Mouse (Mus musculus) layer of hippocampus, postnatal 36 days (tissue): ENCODE data around the gene Pdcd7. TPM values are rescaled to one million over a fixed set of nuclear protein-coding genes. Genes with fewer than 3 reads are reported as not detected.

Experiments used
- DNase-seq, 2 experiments: peaks; one replicate each; pipeline ENCODE4 v3.0.0; 2022
- total RNA-seq, 2 experiments: library from RNA; stranded (reverse); gene quantifications; 2 replicates each; pipeline ENCODE4 v1.2.3; 2021

Pdcd7 gene
- total RNA-seq, 2 experiments from 2014 or later = 29.1 to 30.9 TPM

DNA sequence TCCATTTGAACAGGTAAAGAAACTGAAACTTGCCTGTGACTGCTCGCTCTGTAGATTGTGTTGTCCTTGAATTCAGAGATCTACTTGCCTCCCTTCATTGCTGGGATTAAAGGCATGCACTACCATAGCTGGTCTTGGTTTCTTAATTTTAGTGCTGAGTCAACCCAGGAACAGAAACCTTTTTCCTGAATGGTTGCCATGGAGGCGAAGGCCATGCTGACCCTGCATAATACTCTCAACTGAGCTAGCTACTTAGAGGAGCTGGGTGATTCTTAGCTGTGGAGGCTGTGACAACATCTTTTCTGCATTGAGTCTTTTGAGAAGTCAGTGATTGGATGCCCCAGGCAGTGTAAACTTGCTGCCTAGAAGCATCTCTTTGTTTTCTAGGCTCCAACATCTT lies 11.1 kb downstream of the Pdcd7 start:
- no peak for DNase-seq

- DNase-seq = no peak
These were observed 13.1 kb downstream of the Pdcd7 start for GRCm38 (mm10) chr9:65358956-65359480.

GRCm38 (mm10) chr9:65360641-65361448 lies 14.9 kb downstream of the Pdcd7 start, which contains the start of gene Ubap1l:
Ubap1l (plus strand) TSS chr9:65361041.
- no peak for DNase-seq

DNA sequence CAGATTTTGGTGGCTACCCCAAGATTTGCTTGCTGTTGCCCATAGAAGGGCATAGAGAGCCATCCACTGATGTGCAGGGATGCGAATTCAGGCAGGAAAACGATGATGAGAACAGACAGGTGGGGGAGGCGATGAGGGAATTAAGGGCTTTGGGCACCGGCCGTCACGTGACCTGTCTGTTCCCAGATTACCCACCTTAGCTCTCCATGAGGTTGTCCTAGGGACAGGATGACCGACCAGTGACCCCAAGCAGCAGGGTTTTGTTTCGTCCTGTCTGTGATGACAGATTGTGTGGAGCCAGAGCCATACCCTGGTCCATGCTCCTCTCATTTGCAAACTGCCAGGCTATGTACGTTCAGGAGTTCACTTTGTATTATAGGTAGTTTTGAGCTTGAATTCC lies 17.8 kb downstream of the Pdcd7 start:
- no peak for DNase-seq

DNA sequence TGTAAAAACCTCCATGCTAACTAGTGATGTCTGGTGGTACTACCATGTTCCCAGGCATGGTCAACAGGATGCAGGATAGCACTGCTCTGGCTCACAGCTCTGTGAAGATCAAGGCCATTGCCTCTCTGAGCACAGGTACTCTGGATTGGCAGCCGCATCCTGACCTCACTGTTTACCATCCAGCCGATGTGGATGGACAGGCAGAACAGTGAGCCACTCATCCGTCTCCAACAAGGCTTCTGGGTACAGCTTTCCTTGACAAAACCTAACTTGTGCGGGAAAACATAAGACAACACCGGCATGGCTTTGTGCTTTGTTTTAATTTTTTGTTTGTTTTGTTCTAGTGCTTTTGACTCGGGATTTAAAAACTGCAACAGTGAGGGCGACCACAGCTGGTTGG lies 19.8 kb downstream of the Pdcd7 start:
- no peak for DNase-seq

- DNase-seq = no peak
These were observed 25.9 kb downstream of the Pdcd7 start for GRCm38 (mm10) chr9:65371756-65372155.

- DNase-seq = no peak
These were observed 26.5 kb downstream of the Pdcd7 start for GRCm38 (mm10) chr9:65372449-65372848.

DNA sequence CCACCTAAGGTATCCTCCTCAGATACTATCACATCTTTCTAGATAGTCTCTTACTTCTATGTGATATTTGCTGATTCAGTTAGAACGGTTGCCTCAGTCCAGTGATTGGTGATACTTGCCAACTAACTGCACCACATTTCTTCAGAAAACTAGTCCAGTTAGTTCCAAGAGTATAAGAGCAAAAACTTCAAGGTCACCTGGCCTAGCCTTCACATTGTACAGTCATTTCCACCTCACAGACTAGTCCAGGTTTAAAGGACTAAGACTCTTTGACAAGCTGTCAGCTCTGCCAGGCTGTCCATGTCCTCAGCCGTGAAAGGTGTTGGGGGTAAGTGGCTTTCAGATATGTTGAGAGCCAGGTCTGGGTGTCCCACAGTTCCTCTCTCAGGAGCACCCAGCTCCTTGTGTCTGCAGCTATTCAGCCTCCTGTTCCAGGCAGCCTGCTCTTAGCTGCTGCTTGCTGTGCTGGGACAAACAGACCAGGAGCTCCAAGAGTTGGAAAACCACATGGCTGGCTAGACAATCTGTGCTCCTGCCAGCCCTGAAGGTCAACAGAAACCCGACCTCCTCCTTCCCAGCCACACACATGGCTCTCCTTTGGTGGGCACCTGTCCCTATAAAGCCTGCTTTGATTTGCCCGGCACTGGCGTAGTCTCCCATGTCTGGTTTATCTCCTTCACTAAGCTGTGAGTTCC lies 28.7 kb downstream of the Pdcd7 start:
- no peak for DNase-seq

GRCm38 (mm10) chr9:65375163-65375934 lies 29.4 kb downstream of the Pdcd7 start:
- peak; percentile 54 to 70 for DNase-seq

DNA sequence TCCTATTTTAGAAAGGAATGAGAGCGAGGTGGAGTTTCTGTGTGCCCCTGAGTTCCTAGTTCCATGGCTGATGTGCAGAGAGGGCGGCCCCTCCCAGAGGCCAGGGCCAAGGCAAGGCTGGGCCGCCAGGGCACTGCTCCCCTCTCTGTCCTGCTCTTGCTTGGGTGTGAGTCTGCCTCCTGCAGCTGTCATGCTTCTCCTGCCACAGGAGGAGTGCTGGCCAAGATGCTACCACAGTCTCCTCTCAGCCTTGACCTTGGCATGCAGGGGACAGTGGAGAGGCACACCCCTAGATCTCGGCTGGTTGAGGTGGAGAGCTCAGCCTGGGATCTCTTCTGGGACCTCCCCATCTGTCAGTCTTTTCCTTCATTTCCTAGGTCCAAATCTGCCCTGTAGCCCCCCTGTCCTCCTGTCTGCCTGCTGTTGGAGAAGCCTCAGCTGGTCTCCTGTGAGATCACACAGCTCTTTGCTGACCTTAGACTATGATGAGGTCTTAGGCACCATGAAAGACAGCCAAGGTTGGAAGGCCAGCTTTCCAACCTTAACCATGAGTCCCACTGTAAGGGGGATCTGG lies 35.2 kb downstream of the Pdcd7 start:
- no peak for DNase-seq

GRCm38 (mm10) chr9:65382031-65382750 lies 36.3 kb downstream of the Pdcd7 start:
- no peak for DNase-seq

DNA sequence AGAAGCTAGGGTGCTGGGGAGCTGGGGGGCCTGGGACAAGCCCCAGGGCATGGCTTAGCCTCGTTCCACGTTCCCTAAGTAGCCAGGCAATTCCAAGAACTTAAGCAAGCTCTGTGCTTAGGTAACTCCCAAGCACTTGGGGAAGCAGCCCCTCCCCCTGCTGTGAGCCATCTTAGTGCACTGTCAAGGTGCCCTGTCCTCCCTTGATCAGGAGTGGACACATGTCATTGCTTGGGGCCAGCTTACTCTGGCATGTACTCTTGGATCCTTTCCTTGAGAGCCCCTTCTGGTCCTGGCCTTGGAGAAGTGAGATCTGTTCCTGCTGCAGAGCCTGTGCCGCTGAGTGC lies 36.8 kb downstream of the Pdcd7 start:
- DNase-seq = no peak

DNA sequence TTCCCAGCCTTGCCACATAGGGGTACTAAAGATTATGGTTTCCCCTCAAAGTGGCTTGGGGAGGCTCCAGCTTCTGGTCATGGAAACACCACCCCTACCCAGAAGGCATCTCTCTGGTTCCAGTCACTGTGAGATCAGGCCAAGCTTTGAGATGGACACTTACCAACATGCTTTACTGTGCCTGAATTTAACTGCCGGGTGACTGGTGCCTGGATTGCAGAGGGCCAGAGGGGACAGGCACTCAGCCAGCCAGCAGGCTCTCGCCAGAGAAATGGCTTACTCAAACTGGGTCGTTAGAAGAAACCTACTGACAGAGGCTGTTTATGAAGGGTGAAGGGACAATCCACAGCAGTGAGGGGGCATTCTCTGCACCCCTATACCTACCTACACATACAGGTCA lies 38.4 kb downstream of the Pdcd7 start:
- no peak for DNase-seq

DNA sequence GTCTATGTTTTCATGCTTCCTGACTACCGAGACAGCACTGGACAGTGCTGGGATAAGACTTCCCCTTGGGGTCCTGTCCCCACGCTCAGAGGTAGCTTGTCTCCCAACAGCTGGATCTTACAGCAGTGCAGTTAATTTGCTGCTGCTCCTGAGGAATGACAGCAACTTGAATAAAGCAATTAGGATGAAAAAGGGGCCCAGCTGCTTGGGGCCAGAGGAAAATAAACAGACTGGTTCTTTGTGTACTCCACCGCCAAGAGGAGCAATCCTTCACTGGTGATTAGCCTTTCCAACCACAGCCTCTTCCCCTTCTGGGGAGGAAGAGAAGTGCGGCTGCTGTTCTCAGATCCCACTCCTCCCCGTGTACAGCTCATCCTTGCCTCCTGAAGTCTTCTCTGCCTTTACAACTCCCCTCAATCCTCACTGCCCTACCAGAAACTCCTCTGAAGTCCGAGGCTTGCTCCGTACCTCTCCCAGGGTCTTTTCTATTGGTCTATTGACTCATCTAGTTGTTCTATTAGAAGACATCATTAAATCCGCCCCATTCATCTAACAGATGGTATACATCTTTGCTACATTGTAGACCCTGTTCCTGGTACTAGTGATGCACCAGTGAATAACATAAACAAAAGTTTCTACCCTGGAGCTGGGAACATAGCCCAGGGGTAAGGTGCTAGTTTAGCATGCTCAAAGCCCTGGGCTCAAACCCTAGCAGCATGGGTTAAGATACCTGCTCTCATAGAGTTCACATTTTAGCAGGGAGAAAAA lies 40.7 kb downstream of the Pdcd7 start:
- no peak for DNase-seq

DNA sequence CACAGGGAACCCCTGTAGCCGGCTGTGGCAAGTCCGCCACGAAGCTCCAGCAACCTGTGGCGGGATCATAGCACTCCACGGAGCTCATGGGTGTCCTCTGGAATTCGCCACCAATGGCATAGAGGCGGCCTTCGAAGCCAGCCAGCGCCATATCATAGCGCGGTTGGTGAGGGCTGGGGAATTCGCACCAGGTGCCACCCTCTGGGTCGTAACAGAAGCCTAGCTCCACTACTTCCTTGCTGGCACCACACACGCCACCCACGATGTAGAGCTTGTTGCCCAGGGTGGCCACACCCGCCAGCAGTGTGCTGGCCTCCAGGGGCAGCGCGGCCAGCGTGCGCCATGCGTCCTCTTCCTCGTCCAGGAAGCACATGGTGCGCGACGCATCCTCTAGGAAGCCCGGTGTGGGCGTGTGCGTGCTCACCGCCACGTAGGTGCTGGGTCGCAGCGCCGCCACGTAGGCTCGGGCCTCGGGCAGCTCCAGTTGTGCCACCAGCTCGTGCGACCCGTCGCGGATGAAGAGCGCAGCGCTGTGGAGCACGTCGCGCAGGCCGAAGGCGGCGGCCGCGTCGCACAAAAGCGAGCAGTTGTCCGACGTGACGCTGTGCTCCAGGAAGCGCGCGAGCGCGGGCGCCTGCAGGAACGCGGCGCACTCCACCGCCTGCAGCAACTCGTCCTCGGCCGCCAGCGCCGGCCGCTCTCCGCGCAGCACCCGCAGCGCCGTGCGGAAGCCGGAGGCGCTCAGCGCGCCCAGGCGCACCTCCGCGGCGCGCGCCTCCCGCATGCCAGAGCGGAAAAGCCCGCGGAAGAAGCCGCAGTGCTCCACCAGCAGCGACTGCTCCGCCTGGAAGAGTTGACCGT lies 45.1 kb downstream of the Pdcd7 start:
- DNase-seq = no peak

GRCm38 (mm10) chr9:65391613-65391964 lies 45.7 kb downstream of the Pdcd7 start, which contains the start of gene Kbtbd13:
Kbtbd13 (minus strand) TSS chr9:65391652.
- no peak for DNase-seq

DNA sequence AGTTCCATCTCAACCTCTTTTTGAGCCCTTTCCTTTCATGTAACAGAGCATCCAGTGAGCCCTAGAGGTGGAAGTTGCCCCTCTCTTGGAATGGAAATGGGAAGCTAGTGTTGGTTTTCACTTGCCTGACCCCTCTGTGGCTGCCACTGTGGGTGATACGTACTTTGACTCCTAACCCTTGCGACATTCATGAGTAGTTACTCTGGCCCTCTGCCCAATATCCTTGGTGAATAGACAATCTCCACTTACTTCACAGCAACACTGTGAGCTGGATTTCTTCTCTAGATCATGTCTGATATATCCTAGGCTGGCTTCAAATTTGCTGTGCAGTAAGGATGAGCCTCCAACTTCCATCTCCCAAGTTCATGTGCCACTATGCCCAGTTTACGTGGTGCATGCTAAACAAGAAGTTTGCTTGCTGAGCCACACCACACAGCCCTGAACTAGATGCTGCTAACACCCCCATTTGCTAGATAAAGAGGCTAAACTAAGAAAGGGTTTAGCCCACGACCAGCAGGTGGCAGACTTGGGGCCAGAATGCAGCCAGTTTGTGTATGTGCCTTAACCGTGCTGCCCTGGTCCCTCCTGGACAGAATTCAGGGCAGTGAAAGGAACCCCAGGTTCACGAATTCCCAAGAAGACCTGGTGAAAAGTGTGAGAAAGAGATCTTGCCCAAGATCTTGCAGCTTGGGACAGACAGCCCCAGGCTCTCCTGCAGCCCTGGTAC lies 46.9 kb downstream of the Pdcd7 start:
- peak; percentile 45 to 50 for DNase-seq

- no peak for DNase-seq
These were observed 47.7 kb downstream of the Pdcd7 start for GRCm38 (mm10) chr9:65393606-65394005.

GRCm38 (mm10) chr9:65394360-65394759 lies 48.5 kb downstream of the Pdcd7 start:
- DNase-seq = no peak
